Mouse (Mus musculus) spleen, adult 18-20 months (tissue): ENCODE results near the gene Msh4.
"Not testable (repeated sequence)": the region's sequence is repeated elsewhere in the genome, so short reads cannot be mapped to it uniquely, and the experiment has no call there.

Experiments used
- DNase-seq, 2 experiments: peaks; one replicate each; pipeline ENCODE4 v3.0.0; 2022; ENCODE audit warnings: mixed read lengths in 2 of 2

Gene Msh4

DNA sequence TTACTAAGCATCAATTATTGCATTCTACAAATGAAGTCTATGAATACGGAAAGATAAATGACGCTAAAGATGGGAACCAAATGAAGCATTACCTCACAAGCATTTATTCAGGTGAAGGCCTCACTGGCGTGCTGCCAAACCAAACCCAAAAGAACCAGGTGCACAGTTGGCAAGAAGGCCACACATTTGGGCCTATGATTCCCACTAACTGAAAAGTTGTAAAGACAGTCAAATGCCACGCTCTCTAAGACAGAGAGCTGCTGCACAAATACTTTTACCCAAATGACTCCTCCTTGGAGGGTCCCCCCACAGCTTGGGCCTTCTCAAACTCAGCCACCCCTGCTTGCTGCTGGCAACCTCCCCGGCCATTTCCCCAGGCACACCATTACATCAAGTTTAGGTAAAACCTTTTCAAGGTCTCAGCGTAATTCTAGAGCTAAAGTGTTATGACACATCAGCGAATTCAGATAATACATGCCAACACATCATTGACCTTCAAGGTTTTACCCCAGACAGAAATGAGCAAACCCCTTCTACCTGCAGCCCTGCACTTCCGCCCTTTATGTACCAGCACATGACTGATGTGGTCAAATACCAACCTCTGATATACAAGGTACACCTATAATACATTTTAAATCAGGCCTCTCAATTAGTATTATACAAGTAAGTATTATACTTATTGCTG lies 5.4 kb upstream of the Msh4 start:
- DNase-seq: no peak

DNA sequence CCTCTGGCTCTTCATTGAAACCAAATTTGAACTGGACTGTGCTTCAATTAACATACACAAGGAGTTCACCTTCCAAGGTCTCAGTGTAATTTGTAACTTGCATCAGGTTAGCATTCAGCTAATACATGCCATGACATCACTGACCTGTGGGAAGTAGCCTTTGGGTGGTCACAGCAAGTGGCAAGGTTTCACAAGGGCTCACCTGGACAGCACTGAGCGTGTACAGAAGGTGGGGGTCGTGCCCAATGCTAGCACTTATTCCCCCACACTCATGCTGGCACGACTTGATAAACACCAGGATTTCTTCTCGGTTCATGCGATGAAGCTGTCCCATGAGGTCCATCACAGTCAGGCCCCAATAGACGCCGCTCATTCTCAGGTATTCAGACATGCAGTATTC lies 4.6 kb upstream of the Msh4 start:
- no peak for DNase-seq

DNA sequence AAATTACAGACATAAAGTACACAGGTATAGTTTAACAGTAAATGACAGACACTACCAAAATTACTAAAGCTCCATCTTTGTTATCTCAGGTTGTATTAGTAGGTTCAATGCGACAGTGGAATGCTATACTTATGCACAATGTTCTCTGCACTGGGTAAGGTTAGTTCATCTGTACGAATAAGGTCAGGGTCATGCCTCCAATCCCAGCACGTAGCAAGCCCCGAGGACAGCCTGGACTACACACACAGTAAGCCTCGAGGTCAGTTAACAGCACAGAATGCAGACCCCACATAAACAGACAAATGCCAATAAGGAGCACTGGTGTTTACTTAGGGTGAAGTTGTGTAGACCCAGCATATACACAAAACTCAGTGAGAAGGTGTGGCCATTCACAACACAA lies 3.0 kb upstream of the Msh4 start:
- DNase-seq: no peak

DNA sequence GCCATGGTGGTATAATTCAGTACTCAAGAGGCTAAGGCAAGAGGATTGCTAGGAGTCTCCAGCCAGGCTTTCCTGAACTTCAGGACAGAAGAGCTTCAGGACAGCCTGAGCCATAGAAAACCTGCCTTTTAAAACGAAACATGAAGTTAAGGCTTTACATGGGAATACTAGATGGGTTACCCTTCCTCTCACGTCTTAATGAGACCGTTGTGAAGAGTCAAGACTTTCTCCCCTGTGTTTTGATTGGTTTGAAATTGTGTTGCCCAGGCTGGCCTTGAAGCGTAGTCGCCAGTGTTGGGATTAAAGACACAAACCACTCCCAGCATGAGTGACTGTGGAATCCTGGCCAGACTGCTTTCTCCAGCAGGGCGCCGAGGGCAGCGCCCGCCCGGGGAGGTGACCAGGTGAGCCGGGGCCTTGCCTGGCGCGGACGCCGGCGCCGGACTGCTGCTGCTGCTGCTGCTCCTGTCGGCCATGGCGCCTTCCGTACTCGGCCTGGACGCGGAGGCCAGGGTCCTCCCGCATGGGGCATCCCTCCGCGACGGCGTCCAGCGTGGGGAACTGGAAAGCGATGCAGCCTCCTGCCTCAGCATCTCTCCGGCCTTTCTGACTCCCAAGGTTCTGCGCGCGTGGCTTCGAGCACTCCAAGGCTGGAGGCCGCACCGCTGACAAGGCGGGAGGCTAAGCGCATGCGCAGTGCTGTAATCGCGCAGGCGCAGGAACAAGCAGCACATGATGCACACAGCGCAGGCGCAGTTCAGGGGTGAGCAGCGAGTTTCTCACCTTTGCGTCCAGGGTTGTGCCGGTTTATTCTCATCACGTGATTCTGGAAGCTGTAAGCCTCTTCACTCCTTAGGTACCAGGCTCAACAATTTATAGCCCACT lies 445 bp downstream of the Msh4 start:
- DNase-seq: no peak

DNA sequence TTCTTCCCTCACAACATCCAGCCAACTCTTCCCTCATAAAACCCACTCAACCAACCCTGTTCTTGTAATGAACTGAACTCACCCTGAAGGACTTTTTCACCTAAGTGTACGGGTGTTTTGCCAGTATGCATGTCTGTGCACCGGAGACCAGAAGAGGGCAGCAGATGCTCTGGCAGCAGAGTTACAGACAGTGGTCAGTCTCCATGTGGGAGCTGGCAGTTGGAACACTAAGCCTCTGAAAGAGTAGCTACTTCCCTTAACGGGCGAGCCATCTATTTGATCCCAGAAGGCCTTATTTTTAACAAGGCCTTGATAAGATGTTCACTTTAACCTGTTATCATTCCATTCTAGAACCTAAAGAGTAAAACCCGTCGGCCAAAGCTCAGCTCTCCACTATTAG lies 1.4 kb downstream of the Msh4 start:
- peak in 1 of 2 experiments; percentile 36 for DNase-seq

GRCm38 (mm10) chr3:153902595-153902994 lies 3.3 kb downstream of the Msh4 start:
- no peak for DNase-seq

DNA sequence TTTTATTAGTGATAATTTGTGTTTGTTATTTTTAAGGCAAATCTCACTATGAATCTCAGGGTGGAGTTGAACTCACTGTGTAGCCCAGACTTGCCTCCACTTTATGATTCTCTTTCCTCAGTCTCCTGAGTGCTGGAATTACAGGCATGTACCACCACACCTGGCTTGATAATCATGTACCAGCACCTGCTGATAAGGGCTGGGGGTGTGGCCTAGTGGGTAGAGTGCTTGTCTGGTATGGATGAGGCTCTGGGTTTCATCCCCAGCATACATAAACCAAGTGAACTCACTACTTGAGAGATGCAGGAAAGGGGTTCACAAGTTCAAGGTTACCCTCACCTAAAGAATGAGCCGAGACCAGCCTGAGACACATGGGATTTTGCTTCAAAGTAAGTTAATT lies 4.0 kb downstream of the Msh4 start:
- DNase-seq: no peak

GRCm38 (mm10) chr3:153897216-153897615 lies 8.7 kb downstream of the Msh4 start:
- no peak for DNase-seq

GRCm38 (mm10) chr3:153895454-153895853 lies 10.5 kb downstream of the Msh4 start:
- no peak for DNase-seq

DNA sequence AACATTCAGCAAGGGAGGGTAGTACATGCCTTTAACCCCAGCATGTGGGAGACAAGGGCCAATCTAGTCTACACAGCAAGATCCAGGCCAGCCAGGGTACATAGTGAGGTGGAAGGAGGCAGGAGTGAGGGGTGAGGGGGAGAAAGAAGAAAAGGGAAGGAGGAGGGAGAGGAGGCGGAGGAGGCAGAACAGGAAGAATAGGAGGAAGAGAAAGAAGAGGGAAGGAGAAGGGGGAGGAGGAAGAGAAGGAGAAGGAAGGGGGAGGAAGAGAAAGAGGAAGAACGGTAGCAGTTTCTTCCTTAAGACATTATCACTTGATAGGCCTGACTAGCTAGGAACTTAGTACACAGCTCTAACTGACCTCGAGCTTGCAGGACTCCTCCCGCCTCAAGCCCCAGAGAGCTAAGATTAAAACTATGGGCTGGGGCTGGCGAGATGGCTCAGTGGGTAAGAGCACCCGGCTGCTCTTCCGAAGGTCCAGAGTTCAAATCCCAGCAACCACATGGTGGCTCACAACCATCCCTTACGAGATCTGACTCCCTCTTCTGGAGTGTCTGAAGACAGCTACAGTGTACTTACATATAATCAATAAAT lies 16.7 kb downstream of the Msh4 start:
- DNase-seq: no peak

GRCm38 (mm10) chr3:153888141-153888540 lies 17.8 kb downstream of the Msh4 start:
- no peak for DNase-seq

- no peak for DNase-seq
Measured at GRCm38 (mm10) chr3:153886296-153886695, 19.6 kb downstream of the Msh4 start.

- no peak for DNase-seq
Measured at GRCm38 (mm10) chr3:153871396-153871795, 34.5 kb downstream of the Msh4 start.

GRCm38 (mm10) chr3:153867149-153868136 lies 38.5 kb downstream of the Msh4 start:
- DNase-seq: no peak

GRCm38 (mm10) chr3:153864636-153865429 lies 41.1 kb downstream of the Msh4 start:
- no peak for DNase-seq

- no peak for DNase-seq
Measured at GRCm38 (mm10) chr3:153863816-153864215, 42.1 kb downstream of the Msh4 start.

GRCm38 (mm10) chr3:153860392-153860791 lies 45.5 kb downstream of the Msh4 start:
- not testable (repeated sequence) for DNase-seq

DNA sequence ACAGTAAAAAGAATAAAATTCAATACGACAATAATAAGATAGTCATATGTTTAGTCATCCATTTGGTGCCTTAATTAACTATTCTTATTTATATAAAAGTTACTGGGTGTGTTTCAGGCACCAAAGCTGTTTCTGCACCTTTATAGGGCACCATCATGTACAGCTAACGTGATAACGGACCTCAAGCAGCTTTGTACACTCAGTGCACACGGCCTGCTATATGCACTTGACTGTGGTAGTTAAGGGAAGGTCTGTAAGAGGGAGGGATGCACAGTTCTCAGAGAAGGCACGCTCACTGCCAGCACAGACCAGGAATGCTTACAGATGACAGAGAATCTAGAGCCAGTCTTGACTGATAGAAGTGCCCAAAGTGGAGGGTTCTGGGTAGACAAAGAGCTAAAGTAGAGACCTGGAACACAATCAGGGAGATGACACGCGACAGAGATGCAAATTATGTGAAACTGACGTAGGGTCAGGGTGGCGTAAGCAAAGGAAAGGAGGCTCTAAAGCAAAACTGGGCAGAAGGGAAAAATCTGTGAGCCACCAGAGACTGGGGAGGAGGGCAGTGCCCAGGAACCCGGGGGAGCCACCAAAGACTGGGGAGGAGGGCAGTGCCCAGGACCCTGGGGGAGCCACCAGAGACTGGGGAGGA lies 47.5 kb downstream of the Msh4 start:
- no peak for DNase-seq

DNA sequence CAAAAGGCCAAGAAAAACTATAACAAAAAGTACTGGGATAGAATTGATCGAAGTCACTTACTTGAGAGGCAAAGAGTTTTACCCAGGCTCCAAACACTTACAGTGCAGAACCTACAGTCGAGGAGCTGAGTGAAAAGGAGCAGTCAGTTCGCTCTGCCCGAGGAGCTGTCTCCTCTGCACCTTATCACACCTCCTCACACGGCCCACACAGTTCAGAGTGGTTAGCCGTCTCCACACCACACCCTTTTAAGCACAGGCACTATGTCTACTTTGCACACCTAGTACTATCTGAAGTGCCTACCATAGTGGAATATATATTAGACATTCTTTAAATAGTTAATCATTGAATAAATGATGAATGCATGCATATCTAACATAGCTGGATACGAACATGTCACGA lies 53.7 kb downstream of the Msh4 start:
- DNase-seq: no peak

DNA sequence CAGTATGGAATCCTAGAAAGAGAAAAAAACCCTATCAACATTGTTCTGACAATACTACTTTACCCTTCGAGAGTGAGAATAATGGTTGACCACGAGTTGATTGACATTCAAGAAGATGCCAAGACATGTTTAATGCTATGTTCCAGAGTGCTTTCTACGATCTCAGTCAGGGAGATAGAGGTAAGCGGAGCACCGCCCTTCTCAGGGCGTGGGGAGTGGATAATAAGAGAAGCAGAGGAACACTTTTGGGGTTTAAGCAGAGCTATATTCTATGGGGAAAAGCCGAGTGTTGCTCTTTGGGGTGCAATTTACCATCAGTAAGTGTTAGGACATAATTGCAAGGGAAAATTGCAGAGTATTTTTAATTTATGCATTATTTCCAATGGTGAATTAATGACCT lies 55.2 kb downstream of the Msh4 start:
- DNase-seq: no peak

DNA sequence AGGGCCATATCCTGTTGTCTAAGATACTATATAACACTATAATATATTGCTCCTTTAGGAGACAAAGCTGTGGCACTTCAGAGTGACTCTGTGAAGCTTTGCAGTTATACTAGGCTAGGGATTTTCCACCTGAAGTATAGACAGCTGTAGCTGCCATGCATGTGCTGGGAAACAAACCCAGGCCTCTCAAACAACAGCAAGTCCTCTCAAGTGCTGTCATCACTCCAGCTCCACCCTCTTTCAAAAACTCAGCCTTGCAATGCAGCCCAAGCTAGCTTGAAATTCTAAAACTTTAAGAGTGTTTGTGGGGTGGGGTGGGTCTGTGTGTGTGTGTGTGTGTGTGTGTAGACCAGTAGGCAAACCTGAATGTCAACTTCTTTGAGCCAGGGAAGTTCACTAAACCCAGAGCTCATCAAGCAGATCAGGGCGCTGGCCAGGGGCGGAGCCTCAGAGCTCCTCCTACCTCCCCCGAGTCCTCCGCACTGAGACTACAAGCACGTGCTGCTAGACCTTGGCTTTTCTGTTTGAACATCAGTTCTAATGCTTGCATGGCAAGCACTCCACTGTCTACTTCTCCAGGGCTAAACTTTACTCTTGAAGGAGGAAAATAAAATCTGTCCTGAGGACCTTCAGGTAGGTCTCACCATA lies 56.4 kb downstream of the Msh4 start:
- no peak for DNase-seq
